Mouse (Mus musculus) CH12.LX (cell line): ENCODE data around the gene Daam1.

Experiments used
- MXI1 ChIP-seq: IDR thresholded peaks from 2 replicates; pipeline ENCODE4 v1.6.1; 2011; ENCODE audit warnings: mild to moderate bottlenecking, low read depth, low read length, improper control_type of control experiment
- POLR2A ChIP-seq: IDR thresholded peaks from 2 replicates; pipeline ENCODE4 v1.6.1; 2011; ENCODE audit warnings: low read depth, mild to moderate bottlenecking, improper control_type of control experiment, low read length

DNA sequence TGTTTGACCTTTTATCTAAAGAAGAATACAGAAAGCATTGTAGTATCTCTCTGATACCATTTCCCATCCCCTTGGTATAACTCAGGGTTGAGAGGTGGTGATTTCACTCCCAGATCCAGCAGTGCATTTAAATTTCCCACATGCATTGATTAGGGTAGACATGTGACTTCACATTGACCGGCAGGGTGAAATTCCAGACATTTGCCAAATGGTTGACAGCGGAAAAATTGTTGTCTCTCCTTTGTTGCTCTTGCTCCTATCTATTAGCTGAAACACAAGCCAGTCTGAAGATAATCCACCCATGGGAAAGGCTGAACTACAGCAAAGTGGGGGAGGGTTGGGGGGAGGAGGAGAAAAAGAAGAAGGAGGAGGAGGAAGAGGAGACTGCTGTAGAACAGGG, 208.0 kb downstream of the Daam1 start:
- no peak for TF ChIP-seq MXI1
- no peak for TF ChIP-seq POLR2A
